Mouse (Mus musculus): ENCODE data around the gene Rrp8. TPM values are rescaled to one million over a fixed set of nuclear protein-coding genes. Genes with fewer than 3 reads are reported as not detected.
"Not testable (repeated sequence)": the region's sequence is repeated elsewhere in the genome, so short reads cannot be mapped to it uniquely, and the experiment has no call there.

The Rrp8 gene
- polyA plus RNA-seq, 1 experiment from 2014 or later: 36.2 TPM

DNA sequence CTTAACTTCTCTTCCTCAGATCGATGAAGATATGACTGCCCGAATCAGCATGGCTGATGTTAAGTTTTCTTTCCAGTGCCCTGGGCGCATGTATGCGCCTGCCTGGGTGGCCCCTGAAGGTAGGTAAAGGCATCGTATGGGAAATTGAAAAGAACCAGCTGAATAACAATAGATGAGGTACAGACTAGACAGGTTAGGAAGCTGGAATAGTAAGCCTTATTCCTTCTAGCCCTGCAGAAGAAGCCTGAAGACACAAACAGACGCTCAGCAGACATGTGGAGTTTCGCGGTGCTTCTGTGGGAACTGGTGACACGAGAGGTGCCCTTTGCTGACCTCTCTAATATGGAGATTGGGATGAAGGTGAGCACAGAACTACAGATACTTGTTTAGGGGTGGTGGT lies 4.8 kb upstream of the Rrp8 start:
- H3K9me3 ChIP-seq: no peaks in the 10 kb centered on the region
- H3K27me3 ChIP-seq (ENCODE audit: insufficient read depth, poor library complexity, severe bottlenecking): no peaks in the 10 kb centered on the region
- H3K36me3 ChIP-seq: peaks cover 46% of the 10 kb centered on the region
- whole genome bisulfite sequencing: 93% methylated on average over 9 of the region's 9 CpGs
- H3K27ac ChIP-seq: no peak overlapping the region
- no peak for DNase-seq (ENCODE audit: low spot score)
- no peak overlapping the region for H3K4me3 ChIP-seq
- H3K4me1 ChIP-seq (replicated peaks): peaks cover 49% of the 10 kb centered on the region

DNA sequence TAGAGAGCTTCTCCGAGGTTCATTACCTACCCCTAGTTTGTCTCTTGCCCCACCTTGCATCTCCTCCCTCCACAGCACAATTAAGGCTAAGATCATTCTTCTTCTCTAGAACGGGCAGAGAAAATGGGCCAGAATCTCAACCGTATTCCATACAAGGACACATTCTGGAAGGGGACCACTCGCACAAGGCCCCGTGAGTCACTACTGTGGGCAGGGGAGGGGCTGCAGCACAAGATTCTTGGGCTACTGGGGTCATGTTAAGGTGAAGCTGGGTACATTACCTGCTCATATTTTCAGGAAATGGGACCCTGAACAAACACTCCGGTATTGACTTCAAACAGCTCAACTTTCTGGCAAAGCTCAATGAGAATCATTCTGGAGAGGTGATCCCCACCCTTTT lies 3.7 kb upstream of the Rrp8 start:
- DNase-seq (ENCODE audit: low spot score): no peak
- H3K9me3 ChIP-seq: no peaks in the 10 kb centered on the region
- H3K27ac ChIP-seq: no peak overlapping the region
- peaks cover 51% of the 10 kb centered on the region for H3K4me1 ChIP-seq (replicated peaks)
- H3K36me3 ChIP-seq: peaks cover 37% of the 10 kb centered on the region
- H3K4me3 ChIP-seq: no peak overlapping the region
- WGBS: 93% methylated on average over 6 of the region's 6 CpGs
- H3K27me3 ChIP-seq (ENCODE audit: insufficient read depth, poor library complexity, severe bottlenecking): no peaks in the 10 kb centered on the region

GRCm38 (mm10) chr7:105740089-105740795 lies 3.1 kb upstream of the Rrp8 start:
- DNase-seq (ENCODE audit: low spot score): no peak
- Histone ChIP-seq H3K4me1 (replicated peaks) (peaks cover 57% of the 10 kb centered on the region), H3K4me3 (no peak overlapping the region), H3K36me3 (peaks cover 37% of the 10 kb centered on the region), H3K27me3 (ENCODE audit: insufficient read depth, poor library complexity, severe bottlenecking) (no peaks in the 10 kb centered on the region), H3K27ac (no peak overlapping the region), H3K9me3 (no peaks in the 10 kb centered on the region)
- WGBS: 89% methylated on average over 13 of the region's 13 CpGs

- DNase-seq (ENCODE audit: low spot score): peak; percentile 51
- Histone ChIP-seq H3K4me3 (peak overlapping the region; percentile 26; the same call in 1 of the 2 replicates), H3K36me3 (peaks cover 46% of the 10 kb centered on the region), H3K9me3 (no peaks in the 10 kb centered on the region), H3K4me1 (replicated peaks) (peaks cover 53% of the 10 kb centered on the region), H3K27me3 (ENCODE audit: insufficient read depth, poor library complexity, severe bottlenecking) (no peaks in the 10 kb centered on the region), H3K27ac (peak overlapping the region; percentile 70)
- 29% methylated on average over 3 of the region's 3 CpGs for WGBS
Measured at GRCm38 (mm10) chr7:105738948-105739347, 1.8 kb upstream of the Rrp8 start.

DNA sequence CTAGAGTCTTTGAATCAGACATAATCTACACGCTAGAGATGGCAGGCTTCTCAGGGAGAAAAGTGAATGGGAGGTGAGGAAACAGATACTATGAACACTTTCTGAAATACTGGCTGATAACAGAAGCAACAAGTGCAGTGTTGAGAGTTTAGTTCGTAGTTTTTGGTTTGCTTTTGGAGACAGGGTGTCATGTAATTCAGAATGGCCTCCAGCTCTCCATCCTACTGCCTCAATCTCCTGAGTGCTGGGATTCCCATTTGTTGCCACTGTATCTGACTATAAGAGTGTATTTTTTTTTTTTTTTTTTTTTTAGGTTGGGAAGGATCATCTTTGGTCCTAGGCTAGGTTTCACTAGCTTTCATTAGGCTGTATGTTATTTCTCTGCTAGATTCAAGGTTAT lies 1.1 kb upstream of the Rrp8 start:
- H3K27ac ChIP-seq: no peak overlapping the region
- 84% methylated on average over 2 of the region's 2 CpGs for WGBS
- no peaks in the 10 kb centered on the region for H3K27me3 ChIP-seq (ENCODE audit: insufficient read depth, poor library complexity, severe bottlenecking)
- H3K4me3 ChIP-seq: peak overlapping the region; percentile 89; the same call in 1 of the 2 replicates
- H3K4me1 ChIP-seq (replicated peaks): peaks cover 47% of the 10 kb centered on the region
- DNase-seq (ENCODE audit: low spot score): no peak
- no peaks in the 10 kb centered on the region for H3K9me3 ChIP-seq
- peaks cover 52% of the 10 kb centered on the region for H3K36me3 ChIP-seq

DNA sequence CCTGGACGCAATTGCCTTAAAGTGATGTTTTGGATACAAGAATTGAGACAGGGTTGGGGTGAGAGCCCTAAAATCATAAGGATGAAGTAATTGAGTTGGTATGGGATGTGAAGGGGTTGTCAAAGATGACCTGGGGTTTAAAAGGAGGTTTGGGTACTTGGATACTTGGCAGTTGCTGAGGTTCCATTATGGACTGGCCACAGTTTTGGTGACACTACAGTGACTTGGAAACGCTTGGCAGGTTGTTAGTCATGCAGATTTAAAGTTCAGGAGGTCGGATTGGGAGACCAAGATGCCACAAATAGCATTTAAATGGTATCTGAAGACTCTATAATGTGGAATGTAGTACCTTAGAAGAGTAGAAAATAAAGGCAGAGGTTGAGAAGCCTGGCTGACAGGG lies 463 bp upstream of the Rrp8 start:
- Histone ChIP-seq H3K36me3 (peaks cover 54% of the 10 kb centered on the region), H3K4me1 (replicated peaks) (peaks cover 42% of the 10 kb centered on the region), H3K27ac (peak overlapping the region; percentile 96; the same call in 1 of the 2 replicates), H3K4me3 (peak overlapping the region; percentile 89), H3K9me3 (no peaks in the 10 kb centered on the region), H3K27me3 (ENCODE audit: insufficient read depth, poor library complexity, severe bottlenecking) (no peaks in the 10 kb centered on the region)
- DNase-seq (ENCODE audit: low spot score): no peak
- WGBS: 35% methylated on average over 3 of the region's 3 CpGs

GRCm38 (mm10) chr7:105736264-105736901 lies 802 bp downstream of the Rrp8 start, which contains the start of gene Ilk:
TSS of gene Ilk (plus strand) at chr7:105736592.
- DNase-seq (ENCODE audit: low spot score): peak; percentile 90
- H3K36me3 ChIP-seq: peaks cover 54% of the 10 kb centered on the region

DNA sequence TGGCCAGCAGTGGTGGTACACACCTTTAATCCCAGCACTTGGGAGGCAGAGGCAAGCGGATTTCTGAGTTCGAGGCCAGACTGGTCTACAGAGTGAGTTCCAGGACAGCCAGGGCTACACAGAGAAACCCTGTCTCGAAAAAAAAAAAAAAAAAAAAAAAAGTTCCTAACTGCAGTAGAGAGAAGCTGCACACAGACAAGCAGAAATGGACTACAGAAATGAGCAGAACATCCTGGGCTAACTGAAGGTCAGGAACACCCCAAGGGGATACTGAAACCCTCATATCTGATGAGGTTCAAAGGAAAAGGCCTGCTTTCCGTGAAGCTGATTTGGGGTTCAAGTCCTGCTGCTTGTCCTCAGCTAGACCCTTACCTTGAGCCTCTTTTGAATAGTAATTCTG lies 1.7 kb downstream of the Rrp8 start:
- H3K4me3 ChIP-seq: peak overlapping the region; percentile 89
- not testable (repeated sequence) for DNase-seq (ENCODE audit: low spot score); H3K9me3 ChIP-seq; H3K27me3 ChIP-seq (ENCODE audit: insufficient read depth, poor library complexity, severe bottlenecking)
- H3K36me3 ChIP-seq: peaks cover 54% of the 10 kb centered on the region
- 62% methylated on average over 4 of the region's 4 CpGs for WGBS
- peak overlapping the region; percentile 96 for H3K27ac ChIP-seq
- peaks cover 42% of the 10 kb centered on the region for H3K4me1 ChIP-seq (replicated peaks)

More at GRCm38 (mm10) chr7:105736264-105736901, 802 bp downstream of the Rrp8 start, which contains the start of gene Ilk:
- H3K27me3 ChIP-seq (ENCODE audit: insufficient read depth, poor library complexity, severe bottlenecking): no peaks in the 10 kb centered on the region
- peak within 1 kb of the TSS; percentile 96 for H3K27ac ChIP-seq
- H3K4me1 ChIP-seq (replicated peaks): peaks cover 42% of the 10 kb centered on the region
- H3K4me3 ChIP-seq: peak within 1 kb of the TSS; percentile 89
- under 1% methylated on average over 62 of the region's 62 CpGs for WGBS
- no peaks in the 10 kb centered on the region for H3K9me3 ChIP-seq

DNA sequence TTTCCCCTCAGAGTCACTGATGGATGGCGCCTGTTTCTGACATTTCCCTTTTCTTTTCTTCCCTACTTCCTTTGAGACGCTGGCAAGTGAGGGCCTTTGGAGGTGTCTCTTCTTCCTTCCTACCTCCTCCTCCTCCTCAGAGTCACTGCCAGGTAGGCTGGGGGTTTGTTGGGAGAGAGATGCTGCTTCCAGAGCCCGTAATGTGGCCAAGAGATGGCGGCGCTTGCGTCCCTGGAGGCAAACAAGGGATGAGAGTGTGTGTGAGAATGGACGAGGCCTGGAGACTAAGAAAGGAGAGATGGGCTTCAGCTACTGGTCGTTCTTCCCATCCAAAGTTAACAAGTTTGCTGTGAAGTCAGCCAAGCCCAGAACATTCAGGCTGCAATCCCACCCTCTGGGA lies 2.4 kb downstream of the Rrp8 start:
- no peak overlapping the region for H3K27ac ChIP-seq
- peaks cover 42% of the 10 kb centered on the region for H3K4me1 ChIP-seq (replicated peaks)
- H3K9me3 ChIP-seq: no peaks in the 10 kb centered on the region
- DNase-seq (ENCODE audit: low spot score): no peak
- H3K36me3 ChIP-seq: peaks cover 54% of the 10 kb centered on the region
- no peaks in the 10 kb centered on the region for H3K27me3 ChIP-seq (ENCODE audit: insufficient read depth, poor library complexity, severe bottlenecking)
- peak overlapping the region; percentile 89; the same call in 1 of the 2 replicates for H3K4me3 ChIP-seq
- 91% methylated on average over 8 of the region's 8 CpGs for WGBS

- no peak overlapping the region for H3K4me3 ChIP-seq
- H3K27ac ChIP-seq: no peak overlapping the region
- H3K36me3 ChIP-seq: peaks cover 60% of the 10 kb centered on the region
- 97% methylated on average over 11 of the region's 11 CpGs for WGBS
- no peak for DNase-seq (ENCODE audit: low spot score)
- H3K4me1 ChIP-seq (replicated peaks): peaks cover 35% of the 10 kb centered on the region
- H3K27me3 ChIP-seq (ENCODE audit: insufficient read depth, poor library complexity, severe bottlenecking): no peaks in the 10 kb centered on the region
- no peaks in the 10 kb centered on the region for H3K9me3 ChIP-seq
Measured at GRCm38 (mm10) chr7:105733836-105734235, 3.3 kb downstream of the Rrp8 start.

GRCm38 (mm10) chr7:105728701-105729428 lies 8.3 kb downstream of the Rrp8 start:
- 71% methylated on average over 6 of the region's 6 CpGs for WGBS
- Histone ChIP-seq H3K36me3 (peaks cover 52% of the 10 kb centered on the region), H3K27me3 (ENCODE audit: insufficient read depth, poor library complexity, severe bottlenecking) (no peaks in the 10 kb centered on the region), H3K4me1 (replicated peaks) (peaks cover 7% of the 10 kb centered on the region), H3K4me3 (no peak overlapping the region), H3K9me3 (no peaks in the 10 kb centered on the region), H3K27ac (peak overlapping the region; percentile 50)
- no peak for DNase-seq (ENCODE audit: low spot score)

DNA sequence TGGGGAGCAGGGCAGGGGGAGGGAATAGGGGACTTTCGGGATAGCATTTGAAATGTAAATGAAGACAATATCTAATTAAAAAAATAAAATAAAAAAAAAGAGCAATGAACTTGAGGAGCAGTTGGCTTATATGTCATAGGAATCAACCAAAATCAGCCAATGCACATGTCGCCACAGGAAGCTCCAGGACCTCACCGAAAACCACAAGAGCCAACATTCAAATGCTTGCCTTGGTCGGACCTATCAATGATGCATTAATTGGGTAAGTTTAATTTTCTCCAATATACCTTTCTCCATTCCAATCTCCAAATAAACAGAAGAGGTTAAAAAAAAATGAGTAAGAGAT lies 10.2 kb downstream of the Rrp8 start:
- 93% methylated on average over 4 of the region's 4 CpGs for WGBS
- H3K4me3 ChIP-seq: no peak overlapping the region
- H3K9me3 ChIP-seq: no peaks in the 10 kb centered on the region
- H3K36me3 ChIP-seq: peaks cover 32% of the 10 kb centered on the region
- H3K27ac ChIP-seq: no peak overlapping the region
- peaks cover 7% of the 10 kb centered on the region for H3K4me1 ChIP-seq (replicated peaks)
- no peaks in the 10 kb centered on the region for H3K27me3 ChIP-seq (ENCODE audit: insufficient read depth, poor library complexity, severe bottlenecking)
- DNase-seq (ENCODE audit: low spot score): no peak
